Mouse (Mus musculus) neutrophil, adult 5-6 weeks (primary cell): ENCODE data around the gene Nlrp4a. TPM values are rescaled to one million over a fixed set of nuclear protein-coding genes. Genes with fewer than 3 reads are reported as not detected.
"Not testable (repeated sequence)": the region's sequence is repeated elsewhere in the genome, so short reads cannot be mapped to it uniquely, and the experiment has no call there.

Experiments used
- ATAC-seq: fragments of 151-379, 151-347 bp; 2 replicates; pipeline ENCODE4 v1.8.0; 2017; ENCODE audit warnings: mild to moderate bottlenecking, moderate TSS enrichment; ENCODE audit not compliant: insufficient number of reproducible peaks, poor library complexity, low FRiP score, severe bottlenecking; ENCODE audit errors: extremely low read depth
- total RNA-seq: library from RNA; stranded (forward); fragments of 200-1000 nt; gene quantifications from 2 replicates; pipeline ENCODE4 v1.2.3, GENCODE M21; 2017

Gene Nlrp4a
- total RNA-seq, result not detected in 2 replicates

DNA sequence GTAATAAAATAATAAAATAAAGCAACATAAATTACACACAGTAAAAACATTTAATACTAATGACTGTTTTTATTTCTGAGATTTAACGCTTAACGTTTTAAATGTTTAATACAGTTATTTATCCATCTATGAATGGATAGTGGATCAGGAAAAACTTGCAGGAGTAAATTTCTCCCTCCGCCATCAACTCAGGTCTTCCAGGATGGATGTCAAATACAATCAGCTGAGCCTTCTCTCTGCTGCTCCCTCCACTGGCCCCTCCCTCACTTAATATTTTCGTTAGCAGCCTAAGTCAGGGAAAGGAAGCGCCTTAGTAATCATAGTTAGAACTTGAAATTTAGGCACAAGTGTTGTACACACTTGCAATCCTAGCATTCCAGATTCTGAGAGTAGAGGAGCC is at the start of gene Nlrp4a:
Gene Nlrp4a, plus strand, starts transcription at position 301 of the 400 bp plus-strand sequence.
- ATAC-seq, result no peak

DNA sequence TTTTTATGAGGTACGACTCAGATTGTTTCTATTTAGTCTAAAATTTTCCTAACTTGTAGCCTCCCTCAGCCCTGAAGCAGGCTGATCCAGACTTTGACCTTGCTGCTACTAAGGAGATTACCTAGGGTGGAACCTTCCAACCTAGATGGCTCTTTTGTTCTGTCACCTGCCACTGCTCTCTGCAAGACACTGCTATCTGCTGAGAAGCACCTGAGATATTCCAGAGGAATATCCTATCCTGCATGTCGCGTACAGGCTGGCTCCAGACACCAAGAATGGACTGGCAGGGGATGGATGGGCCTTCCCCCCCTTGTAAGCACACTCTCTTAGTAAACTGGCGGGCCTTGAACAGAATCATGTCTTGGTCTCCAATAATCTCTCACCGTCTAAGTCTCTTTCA is 48.2 kb upstream of the Nlrp4a start:
- not testable (repeated sequence) for ATAC-seq

DNA sequence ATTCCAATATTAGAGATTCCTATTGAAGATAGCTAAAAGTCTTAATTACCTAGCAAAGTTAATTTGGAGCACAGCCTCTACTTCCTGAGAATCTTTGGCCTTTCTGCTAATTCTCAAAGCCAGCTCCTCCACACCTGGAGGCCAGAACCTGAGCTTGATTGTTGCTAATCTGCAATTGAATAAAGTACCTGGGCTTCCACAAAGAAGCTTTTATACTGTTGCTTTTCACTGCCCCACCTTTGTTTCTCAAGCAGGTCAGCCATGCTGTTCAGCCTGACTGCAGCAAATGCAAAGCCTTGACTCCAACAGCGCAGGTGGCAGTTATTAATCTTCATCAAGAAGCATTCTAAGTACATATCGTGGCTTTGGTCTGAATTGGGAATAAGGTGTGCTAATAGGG is 43.8 kb upstream of the Nlrp4a start:
- ATAC-seq, result not testable (repeated sequence)

DNA sequence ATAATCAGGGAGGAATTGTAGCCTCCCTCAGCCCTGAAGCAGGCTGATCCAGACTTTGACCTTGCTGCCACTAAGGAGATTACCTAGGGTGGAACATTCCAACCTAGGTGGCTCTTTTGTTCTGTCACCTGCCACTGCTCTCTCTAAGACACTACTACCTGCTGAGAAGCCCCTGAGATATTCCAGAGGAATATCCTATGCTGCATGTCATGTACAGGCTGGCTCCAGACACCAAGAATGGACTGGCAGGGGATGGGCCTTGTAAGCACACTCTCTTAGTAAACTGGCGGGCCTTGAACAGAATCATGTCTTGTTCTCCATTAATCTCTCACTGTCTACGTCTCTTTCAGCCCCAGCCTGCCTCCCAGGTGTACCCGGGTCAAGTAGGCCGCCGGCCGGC is 43.1 kb upstream of the Nlrp4a start:
- ATAC-seq, result not testable (repeated sequence)

DNA sequence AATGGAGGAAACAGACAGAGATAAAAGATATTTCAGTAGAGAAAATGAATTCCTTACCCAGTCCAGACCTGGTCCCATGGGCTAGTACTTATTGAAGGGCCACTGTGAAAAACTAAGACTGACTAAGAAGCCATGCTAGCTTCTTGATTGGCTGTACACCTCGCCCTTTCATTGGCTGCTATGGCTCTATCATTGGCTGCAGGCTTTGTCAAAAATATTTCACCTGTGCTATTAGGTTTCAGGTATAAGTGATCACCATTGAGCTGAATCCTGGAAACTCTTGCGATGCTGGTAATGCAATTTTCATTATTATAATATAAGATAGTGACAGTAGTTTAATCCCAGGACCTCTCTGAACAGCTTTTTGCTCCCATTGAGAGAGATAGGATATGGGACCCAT is 31.3 kb upstream of the Nlrp4a start, which contains the start of gene Nlrp9c:
Gene Nlrp9c, minus strand, starts transcription at position 101 of the 400 bp plus-strand sequence.
- ATAC-seq, result not testable (repeated sequence)

DNA sequence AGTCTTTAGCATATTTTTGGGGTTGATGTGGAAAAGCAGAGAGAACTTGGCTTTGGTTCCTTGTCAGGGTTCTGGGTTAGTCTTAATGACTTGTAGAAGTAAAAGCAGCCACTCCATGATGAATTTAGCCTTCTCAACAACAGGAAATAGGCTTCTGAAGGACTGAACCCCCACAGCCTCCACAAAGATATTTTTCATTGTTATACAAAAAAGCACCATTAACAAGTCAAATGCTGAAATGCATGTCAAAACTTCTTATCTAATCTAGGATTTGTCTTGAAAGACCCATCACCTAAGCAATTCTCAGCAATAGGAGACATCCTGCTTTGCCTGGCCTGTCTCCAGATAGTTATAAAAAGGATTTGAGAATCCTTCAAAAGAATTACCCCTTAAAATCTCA is 41.8 kb downstream of the Nlrp4a start:
- ATAC-seq, result no peak

DNA sequence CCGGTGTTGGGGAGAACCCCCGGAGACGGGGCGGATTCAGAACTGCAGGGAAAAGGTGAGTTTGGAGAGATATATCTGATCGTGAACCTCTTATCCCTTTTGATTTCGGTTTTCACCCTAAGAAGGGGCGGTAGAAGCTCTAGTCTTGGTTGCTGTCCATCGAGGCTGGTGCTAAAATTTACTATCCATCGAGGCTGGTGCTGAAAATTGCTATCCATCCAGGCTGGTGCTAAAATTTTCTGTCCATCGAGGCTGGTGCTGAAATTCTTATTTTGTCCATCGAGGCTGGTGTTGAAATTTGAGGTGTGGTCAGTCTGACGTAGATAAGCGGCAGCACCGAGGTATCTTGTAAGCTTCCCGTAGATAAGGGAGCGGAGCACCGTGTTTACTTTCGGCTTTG is 54.6 kb downstream of the Nlrp4a start:
- ATAC-seq, result not testable (repeated sequence)

Other genes with a start within 250 kb of the Nlrp4a start
- not detected in 2 replicates for gene Vmn1r184, start 174.8 kb upstream of the Nlrp4a start, total RNA-seq
- gene Cyp2a4, start 127.9 kb upstream of the Nlrp4a start, total RNA-seq, result not detected in 2 replicates
- not detected in 2 replicates for gene Nlrp9c, start 31.4 kb upstream of the Nlrp4a start, total RNA-seq
- gene Nlrp9a, start 99.9 kb downstream of the Nlrp4a start, total RNA-seq, result not detected in 2 replicates
- not detected in 2 replicates for gene Vmn1r185, start 183.4 kb downstream of the Nlrp4a start, total RNA-seq